Mouse (Mus musculus) spleen, adult 18-20 months (tissue): ENCODE results near the gene Shisal2b.

Source experiments
- DNase-seq, 2 experiments: peaks; one replicate each; pipeline ENCODE4 v3.0.0; 2022; ENCODE audit warnings: mixed read lengths in 2 of 2

Shisal2b gene

DNA sequence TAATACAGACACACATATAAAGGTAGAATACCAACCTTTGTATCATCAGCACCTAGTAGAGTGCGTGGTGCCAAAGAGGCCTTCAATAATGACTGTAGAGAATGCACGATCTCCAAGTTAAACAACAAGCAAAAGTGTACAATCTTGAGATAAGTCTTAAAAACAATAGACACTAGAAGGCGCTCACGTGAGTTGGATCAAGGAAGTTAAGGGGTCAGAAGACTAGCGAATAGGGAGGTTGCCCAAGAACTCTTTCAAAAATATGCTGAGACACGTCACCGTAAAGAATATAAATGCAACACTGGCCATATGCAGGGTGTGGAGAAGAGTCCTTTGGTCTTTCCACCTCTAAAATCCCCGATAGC is 47.4 kb downstream of the Shisal2b start:
- DNase-seq = no peak

DNA sequence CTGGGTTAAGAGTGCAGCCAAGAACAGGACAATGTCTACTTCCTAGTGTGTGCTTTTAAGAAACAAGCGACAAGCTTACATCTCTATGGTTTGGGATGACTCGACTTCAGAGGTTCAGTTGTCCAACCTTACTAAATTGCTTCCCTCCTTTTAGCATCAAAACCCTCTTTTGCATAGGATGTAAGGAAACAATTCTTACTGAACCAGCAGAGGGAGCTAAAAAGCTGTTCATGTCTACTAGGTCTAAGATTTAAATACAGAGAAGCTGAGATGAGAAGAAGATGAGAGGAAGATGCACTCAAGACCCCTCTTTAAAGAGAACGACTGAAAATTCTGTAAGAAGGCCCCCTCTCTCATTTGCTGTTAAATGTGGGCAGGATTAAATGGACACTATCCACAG is 58.0 kb downstream of the Shisal2b start:
- no peak for DNase-seq

DNA sequence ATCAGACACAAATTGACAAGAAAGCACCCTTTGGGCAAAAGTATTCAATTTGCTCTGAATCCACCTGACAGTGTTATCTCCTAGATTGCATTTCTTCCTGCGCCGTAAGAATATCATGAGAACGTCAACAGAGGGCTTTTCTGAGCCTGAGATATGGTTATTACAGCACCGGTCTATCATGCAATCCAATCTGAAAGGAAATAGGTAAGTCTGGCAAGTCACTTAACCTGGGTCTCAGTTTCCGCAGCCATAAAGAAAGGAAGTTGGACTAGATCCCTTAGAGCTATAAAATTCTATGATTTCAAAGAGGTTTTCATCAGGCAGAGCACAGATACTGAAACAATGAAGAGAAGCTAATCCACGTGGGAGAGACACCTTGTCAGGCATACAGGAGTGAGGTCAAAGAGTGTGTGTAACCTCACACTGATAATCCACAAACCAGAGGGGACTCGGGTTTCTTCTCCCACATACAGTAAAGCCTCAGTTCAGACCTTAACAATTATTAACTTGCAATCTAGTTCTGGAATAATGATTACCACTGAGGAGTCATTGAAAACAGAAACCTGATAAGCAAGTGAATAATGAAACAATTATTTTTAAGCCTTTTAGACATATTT is 64.0 kb downstream of the Shisal2b start:
- DNase-seq = no peak

GRCm38 (mm10) chr13:104799067-104799466 is 64.6 kb downstream of the Shisal2b start:
- DNase-seq = no peak
